Mouse (Mus musculus) 3T3-L1 (cell line): Measurements from ENCODE around the gene Ogfr.
A peak's percentile ranks its signal among the peaks of the same experiment; 100 is the strongest.

Source experiments
- DNase-seq: peaks from one replicate; pipeline ENCODE4 v3.0.0-alpha.2; 2015; ENCODE audit warnings: low read depth, low spot score

Ogfr gene

GRCm38 (mm10) chr2:180600569-180601021 is 11.6 kb downstream of the Ogfr start:
- DNase-seq, result peak; percentile 81

- no peak for DNase-seq
These were observed 15.7 kb downstream of the Ogfr start for GRCm38 (mm10) chr2:180604781-180605180.

GRCm38 (mm10) chr2:180610283-180610682 is 21.2 kb downstream of the Ogfr start:
- no peak for DNase-seq

GRCm38 (mm10) chr2:180611882-180612281 is 22.8 kb downstream of the Ogfr start:
- no peak for DNase-seq

- no peak for DNase-seq
These were observed 52.8 kb downstream of the Ogfr start for GRCm38 (mm10) chr2:180641576-180642554.

GRCm38 (mm10) chr2:180642555-180643260 is 53.7 kb downstream of the Ogfr start, which contains the start of gene Tcfl5:
Gene Tcfl5, minus strand, starts transcription at chr2:180642708.
- DNase-seq, result no peak

GRCm38 (mm10) chr2:180643626-180644025 is 54.6 kb downstream of the Ogfr start:
- DNase-seq, result no peak
